Mouse (Mus musculus): ENCODE measurements around the gene Eif2a.
A peak's percentile ranks its signal among the peaks of the same experiment; 100 is the strongest.

GRCm38 (mm10) chr3:58525652-58526407 lies at the start of gene Eif2a, which contains the start of gene Serp1:
- TF ChIP-seq EP300 (IDR thresholded peaks at IDR 0.05; ENCODE audit: insufficient read depth, low read depth, low read length) (no peak), POLR2A (IDR thresholded peaks at IDR 0.05; ENCODE audit: insufficient read depth, low read length) (peak; percentile 59), CTCF (IDR thresholded peaks at IDR 0.05; ENCODE audit: low read depth, low read length) (no peak)
